ENCODE assay signal across 29 mouse cellular contexts in the genomic region with DNA sequence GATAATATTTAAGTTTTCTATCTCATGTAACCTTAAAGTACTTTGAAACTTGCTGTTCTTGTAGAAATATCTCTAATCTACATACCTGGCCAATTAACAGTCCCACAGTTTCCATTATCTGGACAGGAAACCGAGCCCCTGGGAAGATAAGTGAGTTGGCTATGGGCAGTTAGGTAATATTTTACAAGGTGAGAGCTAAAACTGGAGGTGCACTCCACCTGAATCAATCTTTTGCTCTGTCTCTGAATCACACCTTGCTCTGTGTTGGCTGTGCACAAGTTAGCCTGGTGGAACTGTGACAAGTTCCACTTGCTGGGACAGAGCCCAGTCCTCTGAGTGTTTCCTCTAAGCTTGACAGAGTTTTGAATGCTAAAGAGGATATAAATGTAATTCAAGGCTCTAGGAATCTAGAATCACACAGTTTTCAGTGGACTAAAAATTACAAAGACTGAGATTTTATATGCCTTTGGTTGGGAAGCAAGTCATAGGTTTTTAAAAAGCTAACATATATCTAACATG. TPM values are rescaled to one million over a fixed set of nuclear protein-coding genes. Genes with fewer than 3 reads are reported as not detected.
DNase-seq lines count a peak whose midpoint lies in the region; ATAC-seq and TF ChIP-seq lines count a peak whose summit lies in the region.
"Had no signal": no experiment of that assay in that cellular context is flagged by ENCODE, and none has a peak within 500 bp of the region (broad histone marks: within the 10 kb centered on the region; RNA-seq: fewer than 3 reads in every experiment).

No protein-coding gene starts in this region.

- no peak overlapping the region for H3K9ac ChIP-seq in forebrain, postnatal 0 days
- H3K9ac ChIP-seq in forebrain, embryonic 11.5 days (ENCODE audit: low read length), result no peak overlapping the region
- H3K9ac ChIP-seq: hindbrain, embryonic 15.5 days; limb, embryonic 12.5 days; neural tube, embryonic 15.5 days had no signal

- H3K27ac ChIP-seq in forebrain, postnatal 0 days (ENCODE audit: low read depth, low read length), result no peak overlapping the region
- no peak overlapping the region for H3K27ac ChIP-seq in forebrain, embryonic 11.5 days (ENCODE audit: low read depth, low read length)
- peak overlapping the region; percentile 12; the same call in 1 of the 2 replicates for H3K27ac ChIP-seq in left cerebral cortex, adult 2 months
- H3K27ac ChIP-seq: gastrocnemius, adult 2 months; heart, embryonic 10.5 days; hindbrain, embryonic 15.5 days; layer of hippocampus, adult 2 months; limb, embryonic 12.5 days; neural tube, embryonic 15.5 days had no signal

- no peaks in the 10 kb centered on the region for H3K9me3 ChIP-seq in forebrain, postnatal 0 days (ENCODE audit: low read length)
- H3K9me3 ChIP-seq in forebrain, embryonic 11.5 days (ENCODE audit: control insufficient read depth, low read length), result no peaks in the 10 kb centered on the region
- H3K9me3 ChIP-seq: heart, embryonic 10.5 days; neural tube, embryonic 15.5 days had no signal

- DNase-seq in forebrain, postnatal 0 days, result peak; percentile 6
- no peak for DNase-seq in forebrain, embryonic 11.5 days (ENCODE audit: low spot score)
- DNase-seq in left cerebral cortex, adult 2 months (ENCODE audit: extremely low spot score in 1 of 2, low spot score in 2 of 2), result peak in 1 of 2 experiments; percentile 35
- no peak for DNase-seq in left cerebral cortex, adult 11 months (ENCODE audit: low spot score)
- peak; percentile 57 to 61 for DNase-seq in right cerebral cortex, postnatal 10 days (ENCODE audit: low spot score in 2 of 2)
- no peak for DNase-seq in testis, postnatal 14 days (ENCODE audit: low spot score)
- no peak for DNase-seq in urinary bladder, postnatal 14 days (ENCODE audit: low spot score)
- DNase-seq: adrenal gland, adult 8-10 months; cerebellum, adult 18-20 months; cerebellum, postnatal 25 days; embryo, embryonic 11 days; gastrocnemius, adult 2 months; kidney, postnatal 25 days; layer of hippocampus, postnatal 36 days; lung, adult 18-20 months; lung, postnatal 10 days; thymus, postnatal 14 days had no signal

- intact Hi-C loops in left cerebral cortex, adult 2 months (cut with DNase I), result loop anchor here (5.0 kb wide), 1 partner anchor 85 kb away; no protein-coding TSS in a partner anchor

- no peak for ATAC-seq in forebrain, postnatal 0 days
- no peak for ATAC-seq in forebrain, embryonic 11.5 days (replicated peaks; ENCODE audit: low FRiP score)
- ATAC-seq: activated CD4-positive, CD25-positive, alpha-beta regulatory T cell, adult 4 months; forebrain, embryonic 14.5 days had no signal

- 59% methylated on average over 1 of the region's 1 CpGs for WGBS in forebrain, postnatal 0 days
- WGBS in forebrain, embryonic 11.5 days, result 76% methylated on average over 1 of the region's 1 CpGs

- no peaks in the 10 kb centered on the region for H3K27me3 ChIP-seq in forebrain, postnatal 0 days (ENCODE audit: insufficient read depth, low read length)
- H3K27me3 ChIP-seq in forebrain, embryonic 11.5 days (ENCODE audit: control insufficient read depth, insufficient read depth, low read length), result no peaks in the 10 kb centered on the region
- H3K27me3 ChIP-seq: hindbrain, embryonic 15.5 days; limb, embryonic 12.5 days; neural tube, embryonic 15.5 days had no signal

- H3K4me3 ChIP-seq in forebrain, postnatal 0 days (ENCODE audit: low read depth, low read length), result no peak overlapping the region
- H3K4me3 ChIP-seq in forebrain, embryonic 11.5 days (ENCODE audit: low read depth, low read length), result no peak overlapping the region
- no peak overlapping the region for H3K4me3 ChIP-seq in left cerebral cortex, adult 2 months
- H3K4me3 ChIP-seq: gastrocnemius, adult 2 months; heart, embryonic 10.5 days; hindbrain, embryonic 15.5 days; layer of hippocampus, adult 2 months; limb, embryonic 12.5 days; neural tube, embryonic 15.5 days had no signal

- no peak for TF ChIP-seq CTCF in forebrain, postnatal 0 days (IDR thresholded peaks at IDR 0.05; ENCODE audit: low read depth)
- TF ChIP-seq CTCF in left cerebral cortex, adult 2 months (IDR thresholded peaks at IDR 0.05), result no peak

- H3K4me1 ChIP-seq in forebrain, postnatal 0 days (ENCODE audit: insufficient read depth), result no peaks in the 10 kb centered on the region
- H3K4me1 ChIP-seq in forebrain, embryonic 11.5 days (replicated peaks; ENCODE audit: control insufficient read depth, insufficient read depth, low read length), result no peaks in the 10 kb centered on the region
- H3K4me1 ChIP-seq: heart, embryonic 10.5 days; hindbrain, embryonic 15.5 days; limb, embryonic 12.5 days; neural tube, embryonic 15.5 days had no signal

- no peaks in the 10 kb centered on the region for H3K36me3 ChIP-seq in forebrain, postnatal 0 days (ENCODE audit: insufficient read depth)
- H3K36me3 ChIP-seq in forebrain, embryonic 11.5 days (ENCODE audit: control insufficient read depth, insufficient read depth, low read length), result no peaks in the 10 kb centered on the region
- H3K36me3 ChIP-seq: heart, embryonic 10.5 days; hindbrain, embryonic 15.5 days; limb, embryonic 12.5 days; neural tube, embryonic 15.5 days had no signal

- H3K4me2 ChIP-seq in forebrain, postnatal 0 days (ENCODE audit: low read depth), result no peak overlapping the region
- no peak overlapping the region for H3K4me2 ChIP-seq in forebrain, embryonic 11.5 days (ENCODE audit: low read depth, low read length, severe bottlenecking)
- H3K4me2 ChIP-seq: hindbrain, embryonic 15.5 days; limb, embryonic 12.5 days; liver, embryonic 11.5 days; midbrain, embryonic 11.5 days; neural tube, embryonic 15.5 days had no signal

RNA-seq across cellular contexts. Expression of gene Il1a, which starts 12.4 kb away (rescaled TPM):
- total RNA-seq in forebrain, postnatal 0 days (2014; rRNA removed), result 0.10 TPM in 1 of 2 replicates, not detected in the other
- 0.34 and 0.38 TPM in 2 replicates for polyA plus RNA-seq in forebrain, postnatal 0 days (2015; fragmentation: Nextera tagmentation; extraction: Ambion mirVana)
- 0.12 TPM in 1 of 2 replicates, not detected in the other for polyA plus RNA-seq in forebrain, embryonic 11.5 days (2014; fragmentation: Nextera tagmentation; extraction: Ambion mirVana)
- under 1 TPM; 0.44 to 0.50 TPM for total RNA-seq in left cerebral cortex, adult 2 months (2021)
- total RNA-seq: adrenal gland, adult 8-10 months; gastrocnemius, adult 2 months; hematopoietic stem cell, adult 5-6 weeks had no signal
- polyA plus RNA-seq: embryonic facial prominence, embryonic 14.5 days; kidney, embryonic 14.5 days; limb, embryonic 12.5 days; midbrain, embryonic 11.5 days had no signal

RNA-seq across cellular contexts. Expression of gene Ckap2l, which starts 25.2 kb away (rescaled TPM):
- total RNA-seq in forebrain, postnatal 0 days (2014; rRNA removed), result 5.3 and 9.1 TPM in 2 replicates
- 8.9 and 9.8 TPM in 2 replicates for polyA plus RNA-seq in forebrain, postnatal 0 days (2015; fragmentation: Nextera tagmentation; extraction: Ambion mirVana)
- 95.3 and 97.5 TPM in 2 replicates for polyA plus RNA-seq in forebrain, embryonic 11.5 days (2014; fragmentation: Nextera tagmentation; extraction: Ambion mirVana)
- under 1 TPM; 0.59 to 0.63 TPM for total RNA-seq in left cerebral cortex, adult 2 months (2021)

RNA-seq across cellular contexts. Expression of gene Il1b, which starts 48.8 kb away (rescaled TPM):
- 0.62 TPM in 1 of 2 replicates, not detected in the other for total RNA-seq in forebrain, postnatal 0 days (2014; rRNA removed)
- polyA plus RNA-seq in forebrain, postnatal 0 days (2015; fragmentation: Nextera tagmentation; extraction: Ambion mirVana), result 0.14 and 0.15 TPM in 2 replicates
- not detected in 2 replicates for polyA plus RNA-seq in forebrain, embryonic 11.5 days (2014; fragmentation: Nextera tagmentation; extraction: Ambion mirVana)
- 1 to 10 TPM in 1 of 2 experiments, under 1 TPM in 1; 0.42 to 1.1 TPM for total RNA-seq in left cerebral cortex, adult 2 months (2021)
- total RNA-seq: gastrocnemius, adult 2 months; layer of hippocampus, adult 2 months; layer of hippocampus, postnatal 36 days had no signal
- polyA plus RNA-seq: activated CD4-positive, CD25-positive, alpha-beta regulatory T cell, adult 4 months; forebrain, embryonic 14.5 days; heart, embryonic 10.5 days; hindbrain, embryonic 15.5 days; kidney, embryonic 14.5 days; limb, embryonic 12.5 days; midbrain, embryonic 11.5 days; neural tube, embryonic 15.5 days had no signal

Comparison
In these comparisons a context has a peak if more than half of its experiments do, and no peak if none do; other contexts are left out.
1. DNase-seq: peak in forebrain, postnatal 0 days (single experiment) and right cerebral cortex, postnatal 10 days (2 of 2); none in forebrain, embryonic 11.5 days (single experiment), left cerebral cortex, adult 11 months (single experiment), testis, postnatal 14 days (single experiment) and urinary bladder, postnatal 14 days (single experiment).